Mouse (Mus musculus) frontal cortex, postnatal 25 days (tissue): ENCODE data around the gene Cct6b.

Experiments used
- DNase-seq, 2 experiments: peaks; one replicate each; pipeline ENCODE4 v3.0.0; 2022; ENCODE audit warnings: low spot score in 2 of 2

Cct6b gene

DNA sequence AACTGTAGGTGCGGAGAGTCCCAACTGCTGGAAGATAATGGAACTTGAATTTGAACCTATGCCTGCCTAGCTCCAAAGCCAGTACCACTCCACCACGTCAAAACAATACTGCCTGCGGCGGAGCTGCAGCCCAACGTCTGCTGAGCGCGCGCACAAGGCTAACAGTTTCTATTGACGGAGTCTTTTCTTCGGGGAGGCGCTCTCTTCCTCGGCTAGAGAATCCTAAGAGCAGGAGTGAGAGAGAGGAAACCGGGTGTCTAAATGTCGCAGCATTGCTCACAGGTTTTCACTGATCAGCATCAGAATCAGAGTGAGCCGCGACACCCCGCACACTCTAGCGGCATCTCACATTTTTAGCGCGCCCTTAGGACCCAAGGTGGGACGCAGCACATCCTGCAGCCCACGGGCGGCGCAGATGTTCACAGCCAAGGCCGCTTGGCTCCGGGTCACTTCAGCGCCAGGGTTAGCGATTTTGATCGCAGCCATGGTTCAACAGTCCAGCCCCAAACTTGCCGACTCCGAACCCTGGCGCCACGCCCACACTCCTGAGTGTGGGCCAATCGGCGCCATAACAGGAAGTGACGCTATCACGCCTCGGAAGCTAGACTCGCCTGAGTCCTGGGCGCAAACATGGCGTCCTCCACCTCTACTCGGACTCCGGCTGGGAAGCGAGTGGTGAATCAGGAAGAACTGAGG is at the start of gene Cct6b, which contains the start of gene Zfp830:
Cct6b (minus strand) TSS at position 580 of the 696 bp plus-strand sequence.
Zfp830 (plus strand) TSS at position 604 of the 696 bp plus-strand sequence.
- DNase-seq: peak; percentile 83 to 90

DNA sequence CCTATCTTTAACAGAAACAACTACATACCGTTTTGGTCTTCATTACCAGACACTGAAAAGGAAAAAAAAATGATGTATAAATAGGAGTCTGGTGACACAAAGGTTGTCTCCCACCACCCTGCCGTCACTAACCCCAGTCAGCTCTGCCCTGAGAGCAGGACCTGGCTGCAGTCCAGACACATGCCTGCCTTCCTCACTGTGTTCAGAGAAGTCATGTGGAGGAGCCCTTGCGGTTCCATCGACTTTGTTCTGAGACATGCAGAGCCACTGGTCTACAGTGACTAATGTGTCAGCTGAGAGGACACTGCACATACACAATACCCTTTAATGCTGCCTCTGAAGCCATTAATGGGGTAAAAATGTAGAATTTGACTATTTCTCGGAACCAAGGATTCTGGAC is 44.4 kb upstream of the Cct6b start:
- DNase-seq: no peak

GRCm38 (mm10) chr11:82807370-82807769 is 43.2 kb upstream of the Cct6b start:
- DNase-seq: no peak

- no peak for DNase-seq
These were observed 42.5 kb upstream of the Cct6b start for GRCm38 (mm10) chr11:82806656-82807055.

GRCm38 (mm10) chr11:82783453-82783852 is 19.3 kb upstream of the Cct6b start:
- no peak for DNase-seq

DNA sequence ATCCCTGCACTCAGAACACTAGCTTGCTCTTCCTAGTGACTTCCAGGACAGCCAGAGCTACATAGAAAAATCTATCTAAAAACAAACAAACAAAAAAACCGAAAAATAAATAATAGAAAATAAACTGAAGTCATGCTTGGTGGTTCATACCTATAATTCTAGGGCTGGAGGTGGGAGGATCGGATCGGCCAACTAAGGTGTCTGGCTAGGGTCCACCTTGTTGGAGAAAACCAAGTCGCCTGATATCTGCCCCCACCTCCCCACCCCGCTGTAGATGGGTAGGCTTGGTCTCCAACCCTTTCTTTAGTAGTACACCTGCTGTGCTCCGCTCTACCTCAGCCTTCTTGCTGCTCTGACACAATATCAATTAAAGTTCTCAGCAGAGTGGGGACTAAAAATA is 18.1 kb upstream of the Cct6b start:
- DNase-seq: no peak

GRCm38 (mm10) chr11:82780983-82781903 is 17.1 kb upstream of the Cct6b start, which contains the start of gene Lig3:
Gene Lig3, plus strand, starts transcription at chr11:82781108.
- peak; percentile 90 for DNase-seq

- no peak for DNase-seq
These were observed 16.0 kb upstream of the Cct6b start for GRCm38 (mm10) chr11:82780134-82780533.

- no peak for DNase-seq
These were observed 360 bp upstream of the Cct6b start for GRCm38 (mm10) chr11:82764438-82764924.

DNA sequence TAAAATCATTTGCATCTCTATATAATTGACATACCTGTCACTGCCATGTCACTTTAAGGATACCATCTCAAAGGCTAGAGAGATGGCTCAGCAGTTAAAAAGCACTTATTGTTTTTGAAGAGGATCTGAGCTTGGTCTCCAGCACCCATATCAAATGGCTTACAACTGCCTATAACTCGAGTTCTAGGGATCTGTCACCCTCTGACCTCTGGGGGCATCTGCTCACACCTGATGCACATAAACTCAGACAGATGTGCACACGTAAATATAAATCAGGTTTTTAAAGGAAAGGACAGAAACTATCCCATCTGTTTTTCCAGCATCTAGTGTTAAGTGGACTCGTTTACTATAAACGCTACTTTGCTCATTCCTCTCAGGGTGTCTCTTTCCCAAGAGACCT is 860 bp downstream of the Cct6b start:
- no peak for DNase-seq

DNA sequence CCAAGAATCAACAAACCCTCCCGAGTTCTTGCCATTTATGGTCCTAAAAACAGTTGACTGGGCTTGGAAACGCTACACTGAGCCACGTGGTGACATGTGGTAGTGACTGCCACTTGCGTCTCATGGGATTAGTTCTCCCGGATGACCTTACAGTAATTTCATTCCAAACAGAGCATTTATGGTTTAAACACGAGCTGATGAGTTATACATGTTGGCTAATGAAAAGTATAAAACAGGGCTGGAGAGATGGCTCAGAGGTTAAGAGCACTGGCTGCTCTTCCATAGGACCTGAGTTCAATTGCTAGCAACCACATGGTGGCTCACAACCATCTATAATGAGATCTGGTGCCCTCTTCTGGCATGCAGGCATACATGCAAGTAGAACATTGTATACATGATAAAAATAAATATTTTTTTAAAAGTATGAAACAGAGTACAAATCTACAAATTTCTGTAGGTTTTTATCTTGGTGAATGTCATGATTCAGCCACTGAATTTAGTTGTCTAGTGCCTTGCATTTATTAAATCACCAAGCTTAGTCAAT is 1.8 kb downstream of the Cct6b start:
- DNase-seq: no peak

GRCm38 (mm10) chr11:82755919-82756318 is 8.2 kb downstream of the Cct6b start:
- DNase-seq: no peak

DNA sequence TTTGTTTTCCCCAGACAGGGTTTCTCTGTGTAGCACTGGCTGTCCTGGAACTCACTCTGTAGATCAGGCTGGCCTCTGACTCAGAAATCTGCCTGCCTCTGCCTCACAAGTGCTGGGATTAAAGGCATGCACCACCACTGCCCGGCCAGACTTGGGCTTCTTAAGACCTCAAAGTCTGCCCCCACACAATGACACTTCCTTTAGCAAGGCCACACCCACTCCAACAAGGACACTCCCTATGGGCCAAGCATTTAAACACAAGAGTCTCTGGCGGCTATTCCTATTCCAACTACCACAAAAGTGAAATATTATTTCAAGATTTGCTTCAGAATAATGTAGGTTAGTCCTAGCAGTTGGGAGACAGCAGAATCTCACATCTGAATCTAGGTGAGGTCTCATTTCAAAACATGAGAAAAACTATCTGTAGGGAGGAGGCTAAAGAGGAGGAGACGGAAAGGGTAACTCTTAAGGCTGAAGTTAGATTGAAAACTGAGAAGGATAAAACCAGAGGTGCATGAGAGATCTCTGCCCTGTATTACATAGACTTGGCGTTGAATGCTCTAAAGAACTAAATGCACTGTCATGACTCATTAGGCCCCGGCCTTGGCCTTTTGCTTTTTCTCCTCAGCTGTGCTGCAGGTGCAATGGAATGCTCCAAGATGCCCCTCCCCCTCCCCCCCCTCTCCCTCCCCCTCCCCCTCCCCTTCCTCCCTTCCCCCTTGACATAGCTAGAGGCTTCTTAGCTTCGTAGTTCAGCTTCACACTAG is 11.6 kb downstream of the Cct6b start:
- no peak for DNase-seq

DNA sequence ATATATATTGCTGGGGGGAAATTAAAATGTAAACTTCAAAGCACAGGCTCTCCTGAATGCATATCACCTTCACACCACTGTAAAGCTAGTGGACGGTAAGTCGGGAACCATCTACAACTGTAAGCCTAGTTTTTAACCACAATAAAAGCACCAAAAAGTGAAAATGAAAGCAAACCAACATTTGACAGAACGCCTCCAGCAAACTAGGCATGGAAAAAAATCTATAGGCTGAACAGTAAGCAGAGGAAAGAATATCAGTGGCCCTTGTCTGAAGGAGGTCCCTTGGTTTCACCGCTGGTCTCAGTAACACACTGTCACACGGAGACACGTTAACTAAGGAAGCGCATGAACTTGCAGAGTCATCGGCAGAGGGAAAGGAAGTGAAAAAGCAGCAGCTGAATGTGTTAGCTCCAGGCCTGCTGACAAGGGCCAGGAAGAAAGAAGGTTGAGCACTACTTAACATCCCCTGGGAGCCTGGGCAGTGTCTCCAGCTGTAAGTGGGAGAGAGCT is 17.2 kb downstream of the Cct6b start:
- no peak for DNase-seq

DNA sequence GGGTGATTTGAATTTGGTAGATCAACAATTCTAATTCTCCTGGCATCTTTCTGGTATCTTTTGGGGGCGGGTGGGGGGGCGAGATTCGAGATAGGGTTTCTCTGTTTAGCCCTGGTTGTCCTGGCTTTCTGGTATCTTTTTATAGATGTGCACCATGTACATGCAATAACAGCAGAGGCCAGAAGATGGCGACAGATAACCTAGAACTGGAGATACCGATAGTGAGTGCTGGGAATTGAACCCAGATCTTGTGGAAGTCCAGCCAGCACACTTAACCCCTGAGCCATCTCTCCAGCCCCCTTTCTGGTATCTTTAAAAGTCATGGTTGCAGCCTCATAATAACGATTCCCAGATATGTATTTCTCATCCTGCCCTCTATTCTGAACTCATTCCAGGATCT is 18.0 kb downstream of the Cct6b start:
- DNase-seq: no peak

- no peak for DNase-seq
These were observed 25.1 kb downstream of the Cct6b start for GRCm38 (mm10) chr11:82739006-82739405.

- no peak for DNase-seq
These were observed 29.9 kb downstream of the Cct6b start for GRCm38 (mm10) chr11:82734227-82734626.

GRCm38 (mm10) chr11:82726862-82727261 is 37.3 kb downstream of the Cct6b start:
- DNase-seq: no peak

DNA sequence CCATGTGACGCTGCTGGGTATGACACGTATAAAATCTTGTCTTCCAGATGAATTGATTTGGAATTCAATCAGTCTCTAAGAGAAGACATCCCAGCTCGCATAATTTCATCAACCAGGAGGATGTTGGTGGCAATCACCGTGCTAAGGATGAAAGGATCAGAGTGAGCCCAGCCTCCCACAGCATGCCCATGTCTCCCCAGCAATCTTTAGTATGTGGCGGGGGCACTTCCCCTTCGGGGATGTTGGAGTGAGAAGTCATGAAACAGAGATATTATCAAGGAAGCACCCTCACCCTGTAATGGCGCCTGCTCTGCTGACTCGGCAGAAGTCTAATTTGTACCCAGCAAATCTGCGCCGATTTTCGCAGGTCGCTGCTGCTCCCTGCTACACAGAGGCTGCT is 44.8 kb downstream of the Cct6b start:
- DNase-seq: no peak

GRCm38 (mm10) chr11:82712681-82713080 is 51.4 kb downstream of the Cct6b start:
- DNase-seq: no peak

DNA sequence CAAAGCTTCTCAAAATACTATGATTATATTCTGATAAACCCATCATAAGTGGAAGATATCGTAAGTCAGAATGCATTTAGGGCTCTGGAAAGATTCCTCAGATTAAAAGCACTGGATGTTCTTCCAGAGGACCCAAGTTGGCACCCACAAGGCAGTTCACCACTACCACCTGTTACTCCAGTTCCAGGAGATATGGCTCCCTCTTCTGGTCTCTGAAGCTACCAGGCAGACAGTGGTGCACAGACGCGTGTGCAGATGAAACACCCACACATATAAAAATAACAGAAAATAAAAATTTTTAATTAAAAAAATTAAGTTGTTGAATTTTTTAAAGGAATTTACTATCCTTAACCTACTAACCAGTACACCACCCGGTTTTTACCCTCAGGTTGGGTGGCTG is 55.2 kb downstream of the Cct6b start:
- DNase-seq: no peak
